Mouse (Mus musculus): ENCODE results near the gene Fam209. TPM values are rescaled to one million over a fixed set of nuclear protein-coding genes. Genes with fewer than 3 reads are reported as not detected.

Fam209 gene
- total RNA-seq, 1 experiment = 0.54 TPM

DNA sequence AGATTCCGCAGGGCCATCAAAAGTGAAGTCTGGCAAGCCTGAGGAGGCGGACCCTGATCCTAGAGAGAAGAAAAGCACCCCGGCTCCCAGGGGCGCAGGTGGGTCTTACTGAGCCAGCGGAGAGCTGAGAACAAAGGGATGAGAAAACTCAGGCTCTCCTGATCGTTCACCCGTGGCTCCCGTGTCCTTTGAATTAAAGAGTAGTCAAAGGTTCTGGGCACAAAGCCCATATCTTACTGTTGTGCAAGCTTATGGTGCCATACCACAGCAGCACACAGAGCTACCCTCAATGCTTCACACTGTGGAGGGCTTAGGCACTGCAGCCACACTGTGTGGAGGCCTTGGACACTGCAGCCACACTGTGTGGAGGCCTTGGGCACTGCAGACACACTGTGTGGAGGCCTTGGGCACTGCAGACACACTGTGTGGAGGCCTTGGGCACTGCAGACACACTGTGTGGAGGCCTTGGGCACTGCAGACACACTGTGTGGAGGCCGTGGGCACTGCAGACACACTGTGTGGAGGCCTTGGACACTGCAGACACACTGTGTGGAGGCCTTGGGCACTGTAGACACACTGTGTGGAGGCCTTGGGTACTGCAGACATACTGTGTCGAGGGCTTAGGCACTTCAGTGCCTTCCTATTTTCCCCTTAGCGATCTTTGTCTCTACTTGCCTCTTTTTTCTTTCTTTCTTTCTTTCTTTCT is 5.7 kb upstream of the Fam209 start:
- TF ChIP-seq MAFK (IDR thresholded peaks at IDR 0.05; ENCODE audit: insufficient read depth, low read depth, low read length) (no peak), CHD2 (IDR thresholded peaks at IDR 0.05; ENCODE audit: low read depth, low read length) (no peak), ZNF384 (IDR thresholded peaks at IDR 0.05; ENCODE audit: low read depth, low read length) (no peak), HCFC1 (IDR thresholded peaks at IDR 0.05; ENCODE audit: borderline replicate concordance, insufficient read depth, low read length) (no peak), ZC3H11A (IDR thresholded peaks at IDR 0.05; ENCODE audit: borderline replicate concordance, low read depth, low read length) (no peak)
- Histone ChIP-seq H3K4me3 (ENCODE audit: insufficient read depth in 1 of 2, low read depth in 1 of 2, low read length in 2 of 2, poor library complexity in 1 of 2, severe bottlenecking in 1 of 2) (no peak overlapping the region), H3K9me3 (ENCODE audit: control insufficient read depth, insufficient read depth, low read depth, low read length) (no peaks in the 10 kb centered on the region), H3K27ac (ENCODE audit: insufficient read depth, low read depth, low read length, poor library complexity, severe bottlenecking) (no peak overlapping the region), H3K4me1 (ENCODE audit: control insufficient read depth in 2 of 2, insufficient read depth in 2 of 2, low read length in 2 of 2, poor library complexity in 1 of 2) (no peaks in the 10 kb centered on the region), H3K36me3 (ENCODE audit: control insufficient read depth, insufficient read depth, low read length, poor library complexity, severe bottlenecking) (peaks cover 35% of the 10 kb centered on the region), H3K9ac (ENCODE audit: insufficient read depth, low read depth, low read length, poor library complexity, severe bottlenecking) (no peak overlapping the region)
- in situ Hi-C loops (cut with MboI; ENCODE audit: low sequenced_read_pairs in 2 of 2, unreplicated experiment in 2 of 2) = no loop called here
- DNase-seq (ENCODE audit: low read depth, low spot score) = no peak

DNA sequence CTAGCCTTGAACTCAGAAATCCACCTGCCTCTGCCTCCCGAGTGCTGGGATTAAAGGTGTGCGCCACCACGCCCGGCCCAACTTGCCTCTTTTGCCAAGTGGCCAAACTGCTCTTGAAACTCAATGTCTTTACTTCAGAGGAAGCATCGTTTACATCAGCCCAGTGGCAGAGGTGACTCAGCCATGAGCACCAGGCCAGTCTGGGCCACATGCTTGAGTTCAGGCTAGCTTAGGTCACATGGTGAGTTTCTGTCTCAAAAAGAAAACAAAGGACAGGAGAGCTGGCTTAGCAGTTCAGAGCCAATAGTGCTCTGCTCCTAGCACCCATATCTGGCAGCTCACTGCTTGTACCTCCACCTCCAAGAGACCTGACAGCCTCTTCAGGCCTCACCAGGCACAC is 5.1 kb upstream of the Fam209 start:
- in situ Hi-C loops (cut with MboI; ENCODE audit: low sequenced_read_pairs in 2 of 2, unreplicated experiment in 2 of 2) = no loop called here
- no peaks in the 10 kb centered on the region for H3K9me3 ChIP-seq (ENCODE audit: control insufficient read depth, insufficient read depth, low read depth, low read length)
- no peak for TF ChIP-seq ZNF384 (IDR thresholded peaks at IDR 0.05; ENCODE audit: low read depth, low read length)
- TF ChIP-seq CHD2 (IDR thresholded peaks at IDR 0.05; ENCODE audit: low read depth, low read length) = no peak
- no peak for TF ChIP-seq ZC3H11A (IDR thresholded peaks at IDR 0.05; ENCODE audit: borderline replicate concordance, low read depth, low read length)
- no peak for TF ChIP-seq HCFC1 (IDR thresholded peaks at IDR 0.05; ENCODE audit: borderline replicate concordance, insufficient read depth, low read length)
- no peak for TF ChIP-seq MAFK (IDR thresholded peaks at IDR 0.05; ENCODE audit: insufficient read depth, low read depth, low read length)
- H3K36me3 ChIP-seq (ENCODE audit: control insufficient read depth, insufficient read depth, low read length, poor library complexity, severe bottlenecking) = peaks cover 35% of the 10 kb centered on the region
- no peak overlapping the region for H3K27ac ChIP-seq (ENCODE audit: insufficient read depth, low read depth, low read length, poor library complexity, severe bottlenecking)
- DNase-seq (ENCODE audit: low read depth, low spot score) = no peak
- H3K4me3 ChIP-seq (ENCODE audit: insufficient read depth in 1 of 2, low read depth in 1 of 2, low read length in 2 of 2, poor library complexity in 1 of 2, severe bottlenecking in 1 of 2) = no peak overlapping the region
- H3K4me1 ChIP-seq (ENCODE audit: control insufficient read depth in 2 of 2, insufficient read depth in 2 of 2, low read length in 2 of 2, poor library complexity in 1 of 2) = no peaks in the 10 kb centered on the region
- no peak overlapping the region for H3K9ac ChIP-seq (ENCODE audit: insufficient read depth, low read depth, low read length, poor library complexity, severe bottlenecking)

DNA sequence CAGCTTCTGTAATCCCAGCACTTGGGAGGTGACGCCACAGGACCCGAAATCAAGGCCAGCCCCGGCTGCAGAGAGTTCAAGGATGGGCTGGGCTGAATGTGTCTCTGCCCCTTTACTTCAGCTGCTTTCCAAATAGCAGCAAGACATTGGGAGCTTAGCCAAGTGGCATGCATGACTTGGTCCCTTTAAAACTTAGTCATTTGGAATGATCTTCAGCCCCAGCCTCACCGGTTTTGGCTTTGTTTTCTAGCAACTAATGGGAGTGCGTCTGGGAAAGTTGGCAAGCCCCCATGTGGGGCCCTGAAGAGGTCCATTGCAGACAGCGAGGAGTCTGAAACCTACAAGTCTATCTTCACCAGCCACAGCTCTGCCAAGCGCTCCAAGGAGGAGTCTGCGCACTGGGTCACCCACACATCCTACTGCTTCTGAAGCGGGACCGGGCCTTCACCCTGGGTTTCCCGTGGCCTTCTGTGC is 3.9 kb upstream of the Fam209 start:
- TF ChIP-seq CHD2 (IDR thresholded peaks at IDR 0.05; ENCODE audit: low read depth, low read length) = no peak
- no peak for TF ChIP-seq HCFC1 (IDR thresholded peaks at IDR 0.05; ENCODE audit: borderline replicate concordance, insufficient read depth, low read length)
- TF ChIP-seq MAFK (IDR thresholded peaks at IDR 0.05; ENCODE audit: insufficient read depth, low read depth, low read length) = no peak
- TF ChIP-seq ZNF384 (IDR thresholded peaks at IDR 0.05; ENCODE audit: low read depth, low read length) = no peak
- TF ChIP-seq ZC3H11A (IDR thresholded peaks at IDR 0.05; ENCODE audit: borderline replicate concordance, low read depth, low read length) = no peak

GRCm38 (mm10) chr2:172473591-172473990 is 1.3 kb downstream of the Fam209 start:
- Histone ChIP-seq H3K36me3 (ENCODE audit: control insufficient read depth, insufficient read depth, low read length, poor library complexity, severe bottlenecking) (peaks cover 5% of the 10 kb centered on the region; the same call in 1 of the 2 replicates), H3K4me1 (ENCODE audit: control insufficient read depth in 2 of 2, insufficient read depth in 2 of 2, low read length in 2 of 2, poor library complexity in 1 of 2) (no peaks in the 10 kb centered on the region; a peak in 1 of 4 replicates), H3K4me3 (ENCODE audit: insufficient read depth in 1 of 2, low read depth in 1 of 2, low read length in 2 of 2, poor library complexity in 1 of 2, severe bottlenecking in 1 of 2) (no peak overlapping the region), H3K27ac (ENCODE audit: insufficient read depth, low read depth, low read length, poor library complexity, severe bottlenecking) (no peak overlapping the region), H3K9me3 (ENCODE audit: control insufficient read depth, insufficient read depth, low read depth, low read length) (no peaks in the 10 kb centered on the region), H3K9ac (ENCODE audit: insufficient read depth, low read depth, low read length, poor library complexity, severe bottlenecking) (no peak overlapping the region)
- in situ Hi-C loops (cut with MboI; ENCODE audit: low sequenced_read_pairs in 2 of 2, unreplicated experiment in 2 of 2) = loop anchor here in 1 of 2 experiments (10.0 kb wide), 1 partner anchor 301 kb away; no protein-coding TSS in a partner anchor
- DNase-seq (ENCODE audit: low read depth, low spot score) = no peak
- TF ChIP-seq ZNF384 (IDR thresholded peaks at IDR 0.05; ENCODE audit: low read depth, low read length) (no peak), ZC3H11A (IDR thresholded peaks at IDR 0.05; ENCODE audit: borderline replicate concordance, low read depth, low read length) (no peak), HCFC1 (IDR thresholded peaks at IDR 0.05; ENCODE audit: borderline replicate concordance, insufficient read depth, low read length) (no peak), CHD2 (IDR thresholded peaks at IDR 0.05; ENCODE audit: low read depth, low read length) (no peak), MAFK (IDR thresholded peaks at IDR 0.05; ENCODE audit: insufficient read depth, low read depth, low read length) (no peak)

More for the DNA sequence above, 3.9 kb upstream of the Fam209 start:
- Histone ChIP-seq H3K36me3 (ENCODE audit: control insufficient read depth, insufficient read depth, low read length, poor library complexity, severe bottlenecking) (peaks cover 30% of the 10 kb centered on the region), H3K4me1 (ENCODE audit: control insufficient read depth in 2 of 2, insufficient read depth in 2 of 2, low read length in 2 of 2, poor library complexity in 1 of 2) (no peaks in the 10 kb centered on the region), H3K9ac (ENCODE audit: insufficient read depth, low read depth, low read length, poor library complexity, severe bottlenecking) (no peak overlapping the region), H3K9me3 (ENCODE audit: control insufficient read depth, insufficient read depth, low read depth, low read length) (no peaks in the 10 kb centered on the region), H3K4me3 (ENCODE audit: insufficient read depth in 1 of 2, low read depth in 1 of 2, low read length in 2 of 2, poor library complexity in 1 of 2, severe bottlenecking in 1 of 2) (no peak overlapping the region), H3K27ac (ENCODE audit: insufficient read depth, low read depth, low read length, poor library complexity, severe bottlenecking) (no peak overlapping the region)
- in situ Hi-C loops (cut with MboI; ENCODE audit: low sequenced_read_pairs in 2 of 2, unreplicated experiment in 2 of 2) = no loop called here
- no peak for DNase-seq (ENCODE audit: low read depth, low spot score)
